Mouse (Mus musculus): ENCODE data around the gene Wdr62.
A peak's percentile ranks its signal among the peaks of the same experiment; 100 is the strongest.
"Not testable (repeated sequence)": the region's sequence is repeated elsewhere in the genome, so short reads cannot be mapped to it uniquely, and the experiment has no call there.

Wdr62 gene

GRCm38 (mm10) chr7:30269641-30270040 is 10.6 kb downstream of the Wdr62 start:
- no peak for ATAC-seq (ENCODE audit: insufficient number of reproducible peaks, low FRiP score, low TSS enrichment)

DNA sequence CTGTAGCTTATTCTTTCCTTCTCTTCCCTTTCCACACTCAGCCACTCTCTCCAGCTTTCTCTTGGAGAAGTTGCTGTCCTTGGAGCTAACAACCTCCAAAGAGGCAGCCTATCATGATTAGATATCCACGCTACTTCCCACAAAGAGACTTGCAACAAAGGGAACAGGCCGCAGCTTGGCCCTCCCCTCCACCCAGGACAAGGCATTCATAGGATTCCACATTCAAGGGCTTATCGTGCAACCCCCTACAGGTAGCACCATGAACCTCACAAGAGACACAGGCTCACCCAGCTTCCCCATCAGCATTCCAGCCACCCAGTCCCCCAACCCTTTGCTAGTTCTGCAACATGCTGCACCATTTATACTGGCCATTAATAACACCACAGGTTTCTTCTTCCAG is 13.4 kb downstream of the Wdr62 start:
- ATAC-seq (ENCODE audit: insufficient number of reproducible peaks, low FRiP score, low TSS enrichment), result no peak

- ATAC-seq (ENCODE audit: insufficient number of reproducible peaks, low FRiP score, low TSS enrichment), result no peak
Observed at GRCm38 (mm10) chr7:30265935-30266334, 14.3 kb downstream of the Wdr62 start.

- ATAC-seq (ENCODE audit: insufficient number of reproducible peaks, low FRiP score, low TSS enrichment), result no peak
Observed at GRCm38 (mm10) chr7:30265531-30265930, 14.7 kb downstream of the Wdr62 start.

DNA sequence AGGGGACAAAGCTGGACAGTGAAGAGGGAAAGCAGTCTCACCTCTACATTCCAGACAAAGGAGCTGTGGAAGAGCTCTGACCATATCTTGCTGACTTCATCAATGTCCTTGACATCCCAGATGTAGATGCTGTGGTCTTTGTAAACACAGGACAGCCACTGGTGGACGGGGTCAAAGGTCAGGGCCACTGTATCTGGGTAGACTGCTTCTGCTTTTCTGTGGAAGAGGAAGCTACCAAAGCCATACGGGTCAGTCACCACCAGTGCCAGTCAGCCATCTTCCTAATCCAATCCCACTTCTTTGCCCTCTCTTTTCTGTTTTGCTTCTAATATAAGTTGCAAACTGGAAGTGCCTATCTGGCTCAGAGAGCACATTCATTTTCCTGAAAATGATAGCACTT is 15.2 kb downstream of the Wdr62 start:
- no peak for ATAC-seq (ENCODE audit: insufficient number of reproducible peaks, low FRiP score, low TSS enrichment)

DNA sequence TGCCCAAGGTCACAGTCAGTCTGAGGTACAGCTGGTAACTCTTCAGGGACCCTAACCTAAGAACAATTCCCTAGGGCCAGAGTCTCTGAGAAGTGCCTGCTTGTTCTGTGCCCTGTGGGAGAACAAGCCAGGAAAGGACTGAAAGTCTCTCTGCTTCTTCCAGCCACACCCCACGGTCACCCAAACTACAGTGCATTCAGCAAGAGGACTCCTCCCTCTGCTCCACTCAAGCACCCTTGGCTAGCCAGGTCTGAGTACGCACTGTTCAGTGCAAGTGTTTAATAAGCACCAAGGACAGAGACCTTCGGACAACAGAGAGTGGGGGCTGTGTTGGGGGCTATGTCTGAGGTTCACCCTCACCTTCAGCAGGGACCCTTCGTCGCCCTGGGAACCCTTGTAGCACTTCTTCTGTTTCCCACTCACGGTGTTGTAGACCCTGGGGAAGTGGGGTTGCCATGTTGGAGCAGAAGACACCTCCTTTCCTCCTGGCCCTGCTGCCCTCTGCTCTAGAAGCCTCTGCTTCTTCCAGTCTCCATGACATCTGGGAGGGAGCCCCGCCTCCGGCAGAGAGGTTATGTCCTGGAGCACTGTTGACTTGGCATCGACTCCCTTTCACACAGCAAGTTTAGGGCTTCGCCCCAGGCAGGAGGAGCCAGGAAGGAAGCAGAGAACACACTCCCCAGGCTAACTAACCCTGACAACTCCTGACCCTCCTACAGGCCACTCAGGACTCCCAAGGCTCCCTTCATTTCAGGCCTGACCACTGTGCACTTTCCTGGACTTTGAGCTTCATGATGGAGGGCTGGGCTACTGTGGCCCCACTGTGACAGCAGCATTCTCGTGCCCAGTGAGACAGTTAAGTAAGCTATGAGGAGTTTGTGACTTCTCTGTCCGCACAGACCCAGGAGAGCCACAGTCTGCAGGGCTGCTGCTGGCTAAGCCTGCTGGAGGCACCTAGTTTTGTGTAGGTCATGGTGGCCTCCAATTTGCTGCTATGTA is 28.0 kb downstream of the Wdr62 start:
- ATAC-seq (ENCODE audit: insufficient number of reproducible peaks, low FRiP score, low TSS enrichment), result no peak

- ATAC-seq (ENCODE audit: insufficient number of reproducible peaks, low FRiP score, low TSS enrichment), result not testable (repeated sequence)
Observed at GRCm38 (mm10) chr7:30237374-30237773, 42.8 kb downstream of the Wdr62 start.

DNA sequence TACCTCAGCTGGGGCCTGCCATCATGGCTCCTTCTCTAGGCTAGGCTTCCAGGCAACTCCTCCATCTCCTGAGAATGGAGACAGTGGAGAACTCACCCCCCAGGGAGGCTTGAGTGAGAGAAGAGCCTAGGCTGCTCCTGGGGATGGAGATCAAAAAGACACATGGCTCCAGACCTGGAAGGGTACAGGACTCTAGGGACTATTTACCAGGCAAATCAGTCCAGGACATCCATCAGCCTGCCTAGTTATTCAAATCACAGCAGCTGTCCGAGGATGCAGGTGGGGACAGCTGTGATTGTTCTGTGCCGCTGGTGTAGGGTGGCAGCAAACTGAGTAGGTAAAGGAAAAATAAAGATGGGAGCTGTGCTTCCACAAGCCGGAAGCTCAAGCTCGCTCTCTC is 44.6 kb downstream of the Wdr62 start, which contains the start of gene Ovol3:
Gene Ovol3 (minus strand): TSS at position 101 of the 400 bp plus-strand sequence.
- no peak for ATAC-seq (ENCODE audit: insufficient number of reproducible peaks, low FRiP score, low TSS enrichment)

GRCm38 (mm10) chr7:30235091-30235490 is 45.1 kb downstream of the Wdr62 start:
- no peak for ATAC-seq (ENCODE audit: insufficient number of reproducible peaks, low FRiP score, low TSS enrichment)

GRCm38 (mm10) chr7:30234276-30234858 is 45.9 kb downstream of the Wdr62 start:
- ATAC-seq (ENCODE audit: insufficient number of reproducible peaks, low FRiP score, low TSS enrichment), result no peak

- no peak for ATAC-seq (ENCODE audit: insufficient number of reproducible peaks, low FRiP score, low TSS enrichment)
Observed at GRCm38 (mm10) chr7:30233387-30233786, 46.8 kb downstream of the Wdr62 start.

- no peak for ATAC-seq (ENCODE audit: insufficient number of reproducible peaks, low FRiP score, low TSS enrichment)
Observed at GRCm38 (mm10) chr7:30232631-30233148, 47.5 kb downstream of the Wdr62 start.

- peak; percentile 96 for ATAC-seq (ENCODE audit: insufficient number of reproducible peaks, low FRiP score, low TSS enrichment)
Observed at GRCm38 (mm10) chr7:30231669-30232454, 48.4 kb downstream of the Wdr62 start, which contains the start of the genes Polr2i and Tbcb. TSS of gene Polr2i (plus strand) at chr7:30231948. TSS of gene Tbcb (minus strand) at chr7:30232272.

DNA sequence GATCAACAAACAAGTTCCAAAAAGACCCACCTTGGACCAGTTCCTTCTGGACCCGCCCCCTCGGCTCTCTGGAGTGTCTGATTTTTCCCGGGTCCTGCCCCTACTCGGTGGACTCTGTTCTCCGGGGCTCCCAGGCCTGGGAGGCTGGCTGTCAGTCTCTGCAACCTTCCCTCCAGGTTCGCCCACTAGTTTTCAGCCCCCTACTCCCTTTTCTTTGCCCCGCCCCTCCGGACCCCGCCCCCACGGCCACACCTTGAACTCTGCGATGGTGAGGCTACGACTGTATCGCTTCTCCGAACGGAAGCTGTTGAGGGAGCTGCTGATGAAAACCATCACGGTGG is 48.9 kb downstream of the Wdr62 start:
- ATAC-seq (ENCODE audit: insufficient number of reproducible peaks, low FRiP score, low TSS enrichment), result no peak

GRCm38 (mm10) chr7:30224206-30224605 is 56.0 kb downstream of the Wdr62 start:
- no peak for ATAC-seq (ENCODE audit: insufficient number of reproducible peaks, low FRiP score, low TSS enrichment)

GRCm38 (mm10) chr7:30222205-30222604 is 58.0 kb downstream of the Wdr62 start:
- ATAC-seq (ENCODE audit: insufficient number of reproducible peaks, low FRiP score, low TSS enrichment), result no peak

DNA sequence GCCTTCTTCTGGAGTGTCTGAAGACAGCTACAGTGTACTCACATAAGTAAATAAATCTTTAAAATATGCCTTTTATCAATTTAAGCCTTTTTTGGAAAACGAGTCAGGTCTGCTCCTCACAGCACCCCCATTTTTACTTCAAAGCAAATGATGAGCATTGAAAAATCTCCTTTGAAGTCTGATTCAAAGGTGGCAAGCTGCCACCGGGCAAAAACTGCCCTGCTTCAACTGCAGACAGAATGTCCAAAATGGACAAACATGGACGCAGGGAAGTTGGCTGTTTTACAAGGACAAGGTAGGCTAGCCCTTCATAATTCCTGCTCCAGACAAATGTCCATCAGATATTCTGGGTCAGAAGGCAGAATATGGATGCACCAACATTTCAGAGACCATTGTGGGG is 58.8 kb downstream of the Wdr62 start:
- ATAC-seq (ENCODE audit: insufficient number of reproducible peaks, low FRiP score, low TSS enrichment), result no peak

DNA sequence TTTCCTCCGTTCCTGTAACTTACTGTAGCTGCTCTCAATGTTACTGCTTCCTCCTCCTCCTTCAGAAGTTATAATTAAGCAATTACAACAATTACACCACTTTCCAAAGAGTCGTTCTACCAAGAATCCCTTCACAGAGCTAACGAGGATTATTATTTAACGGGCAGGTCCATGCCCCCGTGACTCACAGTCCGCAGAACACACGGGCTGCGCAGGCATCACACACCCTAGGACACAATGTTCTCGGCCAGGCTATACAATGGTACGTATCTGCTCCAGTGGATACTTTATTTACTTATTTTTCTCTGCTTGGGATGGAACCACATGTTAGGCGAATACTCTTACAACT is 60.2 kb downstream of the Wdr62 start:
- no peak for ATAC-seq (ENCODE audit: insufficient number of reproducible peaks, low FRiP score, low TSS enrichment)

DNA sequence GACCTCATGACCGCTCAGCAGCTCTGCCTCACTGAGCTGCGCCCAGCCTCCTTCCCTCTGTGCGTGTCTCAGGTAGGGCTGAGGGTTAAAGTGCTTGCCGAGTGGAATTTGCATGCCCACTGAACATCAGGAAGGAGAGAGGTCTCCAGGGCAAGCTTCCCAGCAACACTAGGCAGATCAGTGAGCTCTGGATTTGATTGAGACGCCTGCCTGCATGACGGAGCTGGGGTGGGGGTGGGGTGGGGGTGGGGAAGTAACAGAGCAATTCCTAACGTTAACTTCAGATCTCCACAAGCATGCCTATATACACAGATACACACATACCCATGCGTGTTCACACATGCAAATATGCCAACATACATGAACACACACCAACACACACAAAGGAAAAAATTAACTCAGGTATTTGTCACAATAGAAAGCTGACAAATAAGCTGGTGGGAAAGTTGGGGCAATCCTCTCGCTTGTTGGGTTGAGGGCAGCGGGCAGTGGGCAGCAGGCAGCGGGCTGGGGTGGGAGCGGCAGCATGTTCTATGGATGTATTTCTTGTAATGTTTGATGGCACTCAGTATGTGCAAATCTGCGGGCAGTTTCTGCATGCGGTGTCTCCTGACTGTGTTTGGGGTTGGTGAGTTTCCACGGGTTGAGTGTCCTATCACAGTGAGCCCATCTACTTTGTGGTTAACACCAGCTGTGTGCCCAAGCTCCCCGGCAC is 60.8 kb downstream of the Wdr62 start:
- ATAC-seq (ENCODE audit: insufficient number of reproducible peaks, low FRiP score, low TSS enrichment), result 0 out of 2 replicates have a peak, but pooled peaks have one; percentile 32

GRCm38 (mm10) chr7:30217277-30217676 is 62.9 kb downstream of the Wdr62 start:
- no peak for ATAC-seq (ENCODE audit: insufficient number of reproducible peaks, low FRiP score, low TSS enrichment)

Data from cerebellum, adult (tissue).